Mouse (Mus musculus) adrenal gland, adult 2 months (tissue): ENCODE measurements at regions not wholly inside any gene's neighbourhood (a gene's known extent, or its start where the extent isn't known, plus 50 kb on each side); places are given as distances from the start of the nearest gene placed in this dataset.

Source experiments
- DNase-seq: peaks from one replicate; pipeline ENCODE4 v3.0.0; 2021

GRCm38 (mm10) chr19:52177088-52177791 lies 86.9 kb upstream of the Ins1 start:
- no peak for DNase-seq

GRCm38 (mm10) chr19:52193813-52194212 lies 70.3 kb upstream of the Ins1 start:
- peak; percentile 1 for DNase-seq

DNA sequence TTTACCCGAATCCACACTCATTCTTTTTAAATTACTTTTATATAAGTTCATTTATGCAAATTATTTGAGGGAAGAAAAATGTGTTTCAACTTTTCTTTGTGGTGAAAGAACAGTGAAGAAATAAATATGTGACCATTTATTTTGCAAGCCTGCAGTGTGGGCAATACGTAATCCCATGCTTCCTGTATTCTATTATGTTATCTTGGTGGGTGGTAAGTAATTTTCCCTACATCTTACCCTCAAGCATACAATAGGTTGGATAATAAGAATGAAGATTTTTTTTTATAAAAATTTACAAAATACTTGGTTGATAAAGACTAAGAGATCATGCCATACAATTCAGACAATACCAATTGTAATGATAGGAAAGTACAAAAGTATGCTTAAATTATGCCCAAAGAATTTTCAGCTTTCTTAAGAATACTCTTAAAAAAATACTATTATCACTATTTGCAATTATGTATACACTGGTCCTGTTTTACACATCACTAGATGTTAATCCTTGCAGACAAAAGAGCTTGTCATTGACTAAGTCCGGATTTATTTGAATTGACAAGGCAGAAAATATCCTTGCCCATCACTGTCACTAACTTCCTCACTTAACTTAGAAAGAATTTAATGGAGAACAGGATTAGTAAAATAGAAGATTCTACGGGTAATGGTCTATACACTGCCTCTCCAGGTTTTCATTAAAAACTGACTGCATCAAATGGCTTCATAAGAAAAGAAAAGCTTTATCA lies 64.4 kb upstream of the Ins1 start:
- no peak for DNase-seq

- no peak for DNase-seq
These were observed 56.4 kb upstream of the Ins1 start for GRCm38 (mm10) chr19:52207725-52208124.
